ENCODE assay signal across 16 mouse cellular contexts in the genomic region with DNA sequence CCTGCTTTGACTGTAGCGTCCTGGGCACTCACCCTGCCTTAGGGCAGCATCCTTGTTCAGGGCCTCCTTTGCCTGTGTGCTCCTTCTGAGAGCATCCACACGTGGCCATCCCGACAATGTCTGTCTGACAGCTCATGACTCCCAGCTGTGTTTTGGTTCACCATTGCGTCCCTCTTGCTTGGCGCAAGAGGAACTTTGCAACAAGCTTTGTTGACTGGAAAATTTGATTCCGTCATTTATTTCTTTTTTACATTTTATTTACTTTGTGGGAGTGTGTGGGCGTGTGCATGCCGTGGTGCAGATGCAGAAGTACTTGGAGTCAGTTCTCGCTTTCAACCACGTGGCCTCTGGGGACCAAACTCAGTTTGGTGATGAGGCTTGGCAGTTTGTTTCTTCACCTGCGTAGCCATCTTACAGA. TPM values are rescaled to one million over a fixed set of nuclear protein-coding genes. Genes with fewer than 3 reads are reported as not detected.
DNase-seq lines count a peak whose midpoint lies in the region; ATAC-seq and TF ChIP-seq lines count a peak whose summit lies in the region.
"Had no signal": no experiment of that assay in that cellular context is flagged by ENCODE, and none has a peak within 500 bp of the region (broad histone marks: within the 10 kb centered on the region; RNA-seq: fewer than 3 reads in every experiment).

No protein-coding gene starts in this region.

- H3K36me3 ChIP-seq in lung, embryonic 14.5 days (ENCODE audit: insufficient read depth), result peaks cover 20% of the 10 kb centered on the region
- H3K36me3 ChIP-seq in forebrain, embryonic 15.5 days, result peaks cover 7% of the 10 kb centered on the region; the same call in 1 of the 2 replicates

- DNase-seq in lung, embryonic 14.5 days, result peak; percentile 67
- no peak for DNase-seq in lung, postnatal 25 days (ENCODE audit: low spot score)
- DNase-seq in NIH3T3 (ENCODE audit: low read depth), result peak; percentile 35
- DNase-seq in lung, postnatal 10 days, result peak; percentile 22
- DNase-seq in spleen, postnatal 4 days (ENCODE audit: low spot score in 2 of 2), result peak; percentile 39 to 60
- DNase-seq in thymus, postnatal 14 days, result no peak
- no peak for DNase-seq in left cerebral cortex, postnatal 10 days (ENCODE audit: extremely low spot score in 1 of 2, low spot score in 2 of 2)
- DNase-seq: adrenal gland, adult 2 months; cerebellum, adult 9-11 months; kidney, adult 2 months; left cerebral cortex, postnatal 4 days; thymus, postnatal 36 days had no signal

- ATAC-seq in lung, embryonic 14.5 days (ENCODE audit: insufficient read depth), result peak; percentile 66
- no peak for ATAC-seq in forebrain, embryonic 15.5 days (replicated peaks)
- ATAC-seq: midbrain, embryonic 16.5 days had no signal

- no peaks in the 10 kb centered on the region for H3K27me3 ChIP-seq in lung, embryonic 14.5 days (ENCODE audit: insufficient read depth, low read length)
- H3K27me3 ChIP-seq in forebrain, embryonic 15.5 days, result no peaks in the 10 kb centered on the region
- H3K27me3 ChIP-seq: hindbrain, embryonic 13.5 days; neural tube, embryonic 12.5 days had no signal

- no peak overlapping the region for H3K4me2 ChIP-seq in lung, embryonic 14.5 days
- no peak overlapping the region for H3K4me2 ChIP-seq in forebrain, embryonic 15.5 days (replicated peaks)
- H3K4me2 ChIP-seq: hindbrain, embryonic 13.5 days; neural tube, embryonic 12.5 days had no signal

- peaks cover 4% of the 10 kb centered on the region; the same call in 1 of the 2 replicates for H3K4me1 ChIP-seq in lung, embryonic 14.5 days (ENCODE audit: insufficient read depth)
- peaks cover 47% of the 10 kb centered on the region for H3K4me1 ChIP-seq in forebrain, embryonic 15.5 days

- TF ChIP-seq CTCF in lung, embryonic 14.5 days (IDR thresholded peaks at IDR 0.05; ENCODE audit: low read depth), result no peak

- intact Hi-C loops in left cerebral cortex, postnatal 10 days (cut with DNase I), result no loop called here

- no peak overlapping the region for H3K9ac ChIP-seq in lung, embryonic 14.5 days
- no peak overlapping the region for H3K9ac ChIP-seq in forebrain, embryonic 15.5 days (replicated peaks)
- H3K9ac ChIP-seq: hindbrain, embryonic 13.5 days; neural tube, embryonic 12.5 days had no signal

- WGBS in lung, embryonic 14.5 days, result 50% methylated on average over 11 of the region's 11 CpGs
- 77% methylated on average over 11 of the region's 11 CpGs for WGBS in forebrain, embryonic 15.5 days

- 0 out of 2 replicates have a peak overlapping the region, but pooled peaks have one; percentile 25 for H3K27ac ChIP-seq in lung, embryonic 14.5 days (ENCODE audit: low read depth)
- no peak overlapping the region for H3K27ac ChIP-seq in forebrain, embryonic 15.5 days (replicated peaks)
- H3K27ac ChIP-seq: hindbrain, embryonic 13.5 days; neural tube, embryonic 12.5 days had no signal

- no peak overlapping the region for H3K4me3 ChIP-seq in lung, embryonic 14.5 days (ENCODE audit: low read depth, low read length)
- H3K4me3 ChIP-seq in forebrain, embryonic 15.5 days, result no peak overlapping the region
- H3K4me3 ChIP-seq: hindbrain, embryonic 13.5 days; neural tube, embryonic 12.5 days had no signal

- no peaks in the 10 kb centered on the region for H3K9me3 ChIP-seq in lung, embryonic 14.5 days (ENCODE audit: low read depth, low read length)
- H3K9me3 ChIP-seq in forebrain, embryonic 15.5 days, result no peaks in the 10 kb centered on the region
- H3K9me3 ChIP-seq: hindbrain, embryonic 13.5 days; neural tube, embryonic 12.5 days had no signal

RNA-seq across cellular contexts. Expression of gene Chsy1, which starts 15.2 kb away (rescaled TPM):
- polyA plus RNA-seq in lung, embryonic 14.5 days (2014; fragmentation: Nextera tagmentation; extraction: Ambion mirVana), result 29.0 and 29.9 TPM in 2 replicates
- 13.3 and 13.8 TPM in 2 replicates for polyA plus RNA-seq in forebrain, embryonic 15.5 days (2015; fragmentation: Nextera tagmentation; extraction: Ambion mirVana)
- total RNA-seq in left cerebral cortex, postnatal 10 days (2021), result 10 to 100 TPM; 21.3 to 21.6 TPM

RNA-seq across cellular contexts. Expression of gene Selenos, which starts 45.1 kb away (rescaled TPM):
- polyA plus RNA-seq in lung, embryonic 14.5 days (2014; fragmentation: Nextera tagmentation; extraction: Ambion mirVana), result 95.3 and 102 TPM in 2 replicates
- 77.9 and 81.0 TPM in 2 replicates for polyA plus RNA-seq in forebrain, embryonic 15.5 days (2015; fragmentation: Nextera tagmentation; extraction: Ambion mirVana)
- 10 to 100 TPM; 50.4 to 50.9 TPM for total RNA-seq in left cerebral cortex, postnatal 10 days (2021)

Comparison
In these comparisons a context has a peak if more than half of its experiments do, and no peak if none do; other contexts are left out.
1. DNase-seq: peak in lung, embryonic 14.5 days (single experiment), NIH3T3 (single experiment), lung, postnatal 10 days (single experiment) and spleen, postnatal 4 days (2 of 2); none in lung, postnatal 25 days (single experiment), thymus, postnatal 14 days (single experiment) and left cerebral cortex, postnatal 10 days (0 of 2).